Mouse (Mus musculus) heart, adult 8-10 months (tissue): ENCODE data around the gene Ankrd35. TPM values are rescaled to one million over a fixed set of nuclear protein-coding genes. Genes with fewer than 3 reads are reported as not detected.
"Not testable (repeated sequence)": the region's sequence is repeated elsewhere in the genome, so short reads cannot be mapped to it uniquely, and the experiment has no call there.

Source experiments
- DNase-seq: peaks from one replicate; pipeline ENCODE4 v3.0.0; 2022; ENCODE audit warnings: low spot score
- total RNA-seq, 4 experiments: library from RNA; stranded (reverse); gene quantifications; 2 replicates each; pipeline ENCODE4 v1.2.4; 2022

Gene Ankrd35
- total RNA-seq, 4 experiments from 2014 or later, result 0.57 to 2.1 (median 1.6) TPM

GRCm38 (mm10) chr3:96706217-96706616, 36.3 kb downstream of the Ankrd35 start:
- DNase-seq, result no peak

GRCm38 (mm10) chr3:96706984-96707383, 37.1 kb downstream of the Ankrd35 start:
- DNase-seq, result no peak

GRCm38 (mm10) chr3:96707903-96708683, 38.2 kb downstream of the Ankrd35 start, which contains the start of gene Nudt17:
TSS of gene Nudt17 (minus strand) at chr3:96708562.
- peak; percentile 78 for DNase-seq

- DNase-seq, result no peak
Observed at GRCm38 (mm10) chr3:96708684-96709064, 38.7 kb downstream of the Ankrd35 start.

GRCm38 (mm10) chr3:96714286-96714685, 44.4 kb downstream of the Ankrd35 start:
- no peak for DNase-seq

- DNase-seq, result no peak
Observed at GRCm38 (mm10) chr3:96715854-96716253, 45.9 kb downstream of the Ankrd35 start.

GRCm38 (mm10) chr3:96719173-96719572, 49.2 kb downstream of the Ankrd35 start:
- no peak for DNase-seq

GRCm38 (mm10) chr3:96727343-96727827, 57.5 kb downstream of the Ankrd35 start, which contains the start of the genes Polr3c and Rnf115:
TSS of gene Polr3c (minus strand) at chr3:96727628.
TSS of gene Rnf115 (plus strand) at chr3:96727664.
- peak; percentile 97 for DNase-seq

GRCm38 (mm10) chr3:96727828-96728633, 58.1 kb downstream of the Ankrd35 start:
- DNase-seq, result peak; percentile 38

GRCm38 (mm10) chr3:96728634-96729402, 58.9 kb downstream of the Ankrd35 start:
- DNase-seq, result no peak

- no peak for DNase-seq
Observed at GRCm38 (mm10) chr3:96729403-96729784, 59.5 kb downstream of the Ankrd35 start.

- no peak for DNase-seq
Observed at GRCm38 (mm10) chr3:96730785-96731184, 60.9 kb downstream of the Ankrd35 start.

- no peak for DNase-seq
Observed at GRCm38 (mm10) chr3:96733984-96734383, 64.1 kb downstream of the Ankrd35 start.

GRCm38 (mm10) chr3:96735200-96735599, 65.3 kb downstream of the Ankrd35 start:
- no peak for DNase-seq

- no peak for DNase-seq
Observed at GRCm38 (mm10) chr3:96737013-96737740, 67.2 kb downstream of the Ankrd35 start.

- DNase-seq, result no peak
Observed at GRCm38 (mm10) chr3:96737995-96738394, 68.1 kb downstream of the Ankrd35 start.

GRCm38 (mm10) chr3:96740279-96740678, 70.3 kb downstream of the Ankrd35 start:
- DNase-seq, result not testable (repeated sequence)
